ENCODE assay signal across 21 mouse cellular contexts in the genomic region with DNA sequence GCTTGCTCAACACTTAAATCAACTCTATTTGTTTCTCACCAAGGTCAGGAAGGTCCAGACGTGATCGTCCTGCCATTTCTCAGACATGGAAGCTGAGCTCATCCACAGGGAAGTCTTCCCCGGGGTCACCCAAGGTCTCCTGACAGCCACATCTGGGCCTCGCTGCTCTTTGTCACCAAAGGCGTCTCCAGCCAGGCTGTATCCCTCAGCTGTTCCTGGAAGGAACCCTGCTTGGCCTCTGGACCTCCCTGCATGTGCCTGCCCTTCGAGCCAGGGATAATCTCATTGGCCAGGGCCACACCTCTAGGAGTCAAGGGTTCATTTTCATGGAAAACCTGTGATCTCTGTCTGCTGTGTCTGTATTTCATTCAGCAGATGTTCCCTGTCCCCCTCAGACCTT.
DNase-seq lines count a peak whose midpoint lies in the region; ATAC-seq and TF ChIP-seq lines count a peak whose summit lies in the region.
"Had no signal": no experiment of that assay in that cellular context is flagged by ENCODE, and none has a peak within 500 bp of the region (broad histone marks: within the 10 kb centered on the region; RNA-seq: fewer than 3 reads in every experiment).

No protein-coding gene starts in this region.

- WGBS in heart, embryonic 10.5 days = 48% methylated on average over 6 of the region's 6 CpGs
- 39% methylated on average over 6 of the region's 6 CpGs for WGBS in kidney, postnatal 0 days

- H3K27me3 ChIP-seq in heart, embryonic 10.5 days (ENCODE audit: insufficient read depth, poor library complexity, severe bottlenecking) = peaks cover 42% of the 10 kb centered on the region
- no peaks in the 10 kb centered on the region for H3K27me3 ChIP-seq in kidney, postnatal 0 days (ENCODE audit: insufficient read depth, low read length)
- H3K27me3 ChIP-seq: neural tube, embryonic 13.5 days; stomach, embryonic 15.5 days had no signal

- intact Hi-C loops in heart, postnatal 14 days (cut with DNase I) = no loop called here
- intact Hi-C loops in left cerebral cortex, postnatal 4 days (cut with DNase I) = no loop called here

- TF ChIP-seq CTCF in kidney, postnatal 0 days (IDR thresholded peaks at IDR 0.05; ENCODE audit: low read depth) = no peak

- DNase-seq in heart, adult 8-10 months (ENCODE audit: low spot score) = peak; percentile 16
- DNase-seq in heart, embryonic 10.5 days (ENCODE audit: low spot score) = no peak
- peak; percentile 37 to 39 for DNase-seq in gastrocnemius, adult 8-10 months (ENCODE audit: low spot score in 2 of 2)
- peak; percentile 60 to 70 for DNase-seq in heart, postnatal 14 days
- DNase-seq in kidney, postnatal 0 days (ENCODE audit: low spot score) = no peak
- no peak for DNase-seq in cerebellum, adult 9-10 months
- DNase-seq in left cerebral cortex, postnatal 4 days = no peak
- no peak for DNase-seq in adipocyte (ENCODE audit: low spot score)
- DNase-seq: B cell, adult 2 months; cerebellum, adult 11-12 months; lung, postnatal 14 days; spleen, adult 18-20 months; thymus, postnatal 36 days had no signal

- no peak overlapping the region for H3K4me3 ChIP-seq in heart, embryonic 10.5 days
- H3K4me3 ChIP-seq in kidney, postnatal 0 days (replicated peaks; ENCODE audit: low read depth, low read length) = no peak overlapping the region
- H3K4me3 ChIP-seq: forebrain, embryonic 10.5 days; heart, embryonic 13.5 days; hindbrain, embryonic 13.5 days; limb, embryonic 12.5 days; liver, embryonic 15.5 days; midbrain, embryonic 10.5 days; neural tube, embryonic 13.5 days; stomach, embryonic 15.5 days had no signal

- H3K36me3 ChIP-seq in heart, embryonic 10.5 days = no peaks in the 10 kb centered on the region
- no peaks in the 10 kb centered on the region for H3K36me3 ChIP-seq in kidney, postnatal 0 days (ENCODE audit: insufficient read depth, low read length)
- H3K36me3 ChIP-seq: forebrain, embryonic 10.5 days; heart, embryonic 13.5 days; hindbrain, embryonic 13.5 days; limb, embryonic 12.5 days; liver, embryonic 15.5 days; midbrain, embryonic 10.5 days; neural tube, embryonic 13.5 days; stomach, embryonic 15.5 days had no signal

- H3K4me2 ChIP-seq in kidney, postnatal 0 days (ENCODE audit: low read length) = no peak overlapping the region
- H3K4me2 ChIP-seq: heart, embryonic 13.5 days; hindbrain, embryonic 13.5 days; limb, embryonic 12.5 days; liver, embryonic 15.5 days; neural tube, embryonic 13.5 days; stomach, embryonic 15.5 days had no signal

- no peak overlapping the region for H3K9ac ChIP-seq in kidney, postnatal 0 days (ENCODE audit: low read depth, low read length)
- H3K9ac ChIP-seq: heart, embryonic 13.5 days; hindbrain, embryonic 13.5 days; limb, embryonic 12.5 days; liver, embryonic 15.5 days; neural tube, embryonic 13.5 days; stomach, embryonic 15.5 days had no signal

- peaks cover 77% of the 10 kb centered on the region for H3K4me1 ChIP-seq in heart, embryonic 10.5 days
- no peaks in the 10 kb centered on the region; the same call in 1 of the 2 replicates for H3K4me1 ChIP-seq in kidney, postnatal 0 days (replicated peaks; ENCODE audit: insufficient read depth, low read length)
- H3K4me1 ChIP-seq: liver, embryonic 15.5 days; neural tube, embryonic 13.5 days had no signal

- H3K27ac ChIP-seq in heart, embryonic 10.5 days = no peak overlapping the region
- H3K27ac ChIP-seq in kidney, postnatal 0 days = no peak overlapping the region
- H3K27ac ChIP-seq: heart, embryonic 13.5 days; hindbrain, embryonic 13.5 days; limb, embryonic 12.5 days; liver, embryonic 15.5 days; neural tube, embryonic 13.5 days; stomach, embryonic 15.5 days had no signal

- 0 out of 2 replicates have a peak, but pooled peaks have one; percentile 34 for ATAC-seq in kidney, postnatal 0 days (replicated peaks; ENCODE audit: low FRiP score, low read depth)

- no peaks in the 10 kb centered on the region for H3K9me3 ChIP-seq in heart, embryonic 10.5 days
- H3K9me3 ChIP-seq in kidney, postnatal 0 days (replicated peaks; ENCODE audit: low read length) = no peaks in the 10 kb centered on the region
- H3K9me3 ChIP-seq: forebrain, embryonic 10.5 days; heart, embryonic 13.5 days; hindbrain, embryonic 13.5 days; limb, embryonic 12.5 days; liver, embryonic 15.5 days; midbrain, embryonic 10.5 days; neural tube, embryonic 13.5 days; stomach, embryonic 15.5 days had no signal

Comparison
In these comparisons a context has a peak if more than half of its experiments do, and no peak if none do; other contexts are left out.
1. DNase-seq: peak in heart, adult 8-10 months (single experiment), gastrocnemius, adult 8-10 months (2 of 2) and heart, postnatal 14 days (2 of 2); none in heart, embryonic 10.5 days (single experiment), kidney, postnatal 0 days (single experiment), cerebellum, adult 9-10 months (single experiment), left cerebral cortex, postnatal 4 days (single experiment) and adipocyte (single experiment).